Mouse (Mus musculus): ENCODE results near the gene Tspan17. TPM values are rescaled to one million over a fixed set of nuclear protein-coding genes. Genes with fewer than 3 reads are reported as not detected.

The Tspan17 gene
- polyA plus RNA-seq, 1 experiment from 2014 or later, result 74.1 TPM

GRCm38 (mm10) chr13:54818399-54819254, 29.4 kb downstream of the Tspan17 start:
- Histone ChIP-seq H3K27me3 (ENCODE audit: control insufficient read depth, insufficient read depth, low read length) (no peaks in the 10 kb centered on the region), H3K4me2 (replicated peaks) (peak overlapping the region; percentile 28), H3K36me3 (replicated peaks; ENCODE audit: control insufficient read depth, insufficient read depth) (no peaks in the 10 kb centered on the region), H3K4me1 (replicated peaks; ENCODE audit: control insufficient read depth, insufficient read depth, low read length) (peaks cover 7% of the 10 kb centered on the region; the same call in 1 of the 2 replicates), H3K9ac (peak overlapping the region; percentile 39; the same call in 1 of the 2 replicates), H3K9me3 (ENCODE audit: control insufficient read depth, low read length) (no peaks in the 10 kb centered on the region), H3K4me3 (replicated peaks; ENCODE audit: low read length) (no peak overlapping the region), H3K27ac (peak overlapping the region; percentile 81)
- DNase-seq (ENCODE audit: low spot score) (no peak), ATAC-seq (ENCODE audit: low FRiP score) (peak; percentile 67; the same call in 1 of the 2 replicates)
- 10% methylated on average over 17 of the region's 17 CpGs for WGBS

DNA sequence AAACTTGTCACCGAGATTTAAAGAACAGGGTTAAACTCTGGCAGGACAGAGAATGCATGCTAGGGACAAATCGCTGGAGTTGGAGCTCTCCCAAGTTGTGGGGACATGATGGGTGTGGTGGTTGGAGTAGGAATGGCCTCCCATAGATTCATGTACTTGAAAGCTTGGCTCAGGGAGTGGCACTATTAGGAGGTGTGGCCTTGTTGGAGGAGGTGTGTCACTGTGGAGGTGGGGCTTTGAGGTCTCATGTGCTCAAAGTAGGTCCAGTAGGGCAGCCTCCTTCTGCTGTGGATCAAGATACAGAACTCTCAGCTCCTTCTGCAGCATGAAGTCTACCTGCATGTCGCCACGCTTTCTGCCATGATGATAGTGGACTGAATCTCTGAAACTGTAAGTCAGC, 31.9 kb downstream of the Tspan17 start:
- Histone ChIP-seq H3K4me3 (replicated peaks; ENCODE audit: low read length) (no peak overlapping the region), H3K4me2 (replicated peaks) (no peak overlapping the region), H3K4me1 (replicated peaks; ENCODE audit: control insufficient read depth, insufficient read depth, low read length) (peaks cover 12% of the 10 kb centered on the region), H3K9ac (no peak overlapping the region), H3K27ac (no peak overlapping the region), H3K9me3 (ENCODE audit: control insufficient read depth, low read length) (no peaks in the 10 kb centered on the region), H3K36me3 (replicated peaks; ENCODE audit: control insufficient read depth, insufficient read depth) (no peaks in the 10 kb centered on the region), H3K27me3 (ENCODE audit: control insufficient read depth, insufficient read depth, low read length) (no peaks in the 10 kb centered on the region)
- 86% methylated on average over 4 of the region's 4 CpGs for WGBS
- ATAC-seq (ENCODE audit: low FRiP score) (no peak), DNase-seq (ENCODE audit: low spot score) (no peak)

GRCm38 (mm10) chr13:54821931-54822330, 32.8 kb downstream of the Tspan17 start:
- 88% methylated on average over 2 of the region's 2 CpGs for WGBS
- Histone ChIP-seq H3K4me1 (replicated peaks; ENCODE audit: control insufficient read depth, insufficient read depth, low read length) (peaks cover 12% of the 10 kb centered on the region), H3K4me2 (replicated peaks) (no peak overlapping the region), H3K9ac (no peak overlapping the region), H3K4me3 (replicated peaks; ENCODE audit: low read length) (no peak overlapping the region), H3K27ac (no peak overlapping the region), H3K27me3 (ENCODE audit: control insufficient read depth, insufficient read depth, low read length) (no peaks in the 10 kb centered on the region), H3K36me3 (replicated peaks; ENCODE audit: control insufficient read depth, insufficient read depth) (no peaks in the 10 kb centered on the region), H3K9me3 (ENCODE audit: control insufficient read depth, low read length) (no peaks in the 10 kb centered on the region)
- DNase-seq (ENCODE audit: low spot score) (no peak), ATAC-seq (ENCODE audit: low FRiP score) (no peak)

DNA sequence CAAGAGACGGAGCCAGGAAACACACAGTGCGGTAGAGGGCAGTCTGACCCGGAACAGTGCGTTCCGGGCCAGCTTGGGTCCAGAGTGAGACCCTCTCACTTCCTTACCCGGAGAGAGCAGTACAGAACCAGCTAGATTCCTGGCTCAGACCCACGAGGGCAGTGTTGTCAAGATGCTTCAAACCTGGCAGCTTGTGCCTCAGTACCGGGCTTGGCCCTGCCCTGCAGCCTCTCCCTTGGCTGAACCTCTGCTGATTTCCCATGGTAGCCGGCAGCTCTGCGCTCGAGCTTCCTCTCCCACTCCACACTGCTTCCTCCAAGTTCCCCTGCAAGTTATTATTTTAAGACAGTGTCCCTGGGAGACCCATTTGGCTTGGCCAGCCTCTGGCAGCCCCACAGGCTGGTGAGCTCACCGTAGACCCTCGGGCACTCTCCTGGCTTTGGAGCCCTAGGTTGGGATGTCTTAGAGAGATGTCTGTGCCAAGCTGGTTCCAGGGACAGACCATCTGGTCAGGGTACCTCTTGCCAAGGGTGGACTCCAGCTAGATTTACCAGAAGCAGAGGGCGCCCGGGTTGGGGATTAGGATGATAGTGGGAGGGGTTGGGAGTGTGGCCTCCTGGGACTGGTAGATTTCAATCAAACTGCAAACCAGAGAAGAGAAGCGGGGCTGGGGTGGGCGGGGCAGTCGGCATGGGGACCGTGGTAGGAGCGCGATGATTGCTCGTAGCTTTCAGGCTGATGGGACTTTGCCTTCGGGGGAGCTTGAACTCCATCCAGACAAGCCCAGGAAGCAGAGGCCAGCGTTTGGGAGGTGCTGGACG, 35.1 kb downstream of the Tspan17 start:
- ATAC-seq (ENCODE audit: low FRiP score), result peak; percentile 70; the same call in 1 of the 2 replicates
- H3K36me3 ChIP-seq (replicated peaks; ENCODE audit: control insufficient read depth, insufficient read depth), result no peaks in the 10 kb centered on the region
- peaks cover 5% of the 10 kb centered on the region for H3K4me1 ChIP-seq (replicated peaks; ENCODE audit: control insufficient read depth, insufficient read depth, low read length)
- no peaks in the 10 kb centered on the region for H3K9me3 ChIP-seq (ENCODE audit: control insufficient read depth, low read length)
- peak; percentile 49 for DNase-seq (ENCODE audit: low spot score)
- H3K27me3 ChIP-seq (ENCODE audit: control insufficient read depth, insufficient read depth, low read length), result no peaks in the 10 kb centered on the region
- H3K9ac ChIP-seq, result no peak overlapping the region
- H3K4me3 ChIP-seq (replicated peaks; ENCODE audit: low read length), result no peak overlapping the region
- H3K4me2 ChIP-seq (replicated peaks), result peak overlapping the region; percentile 27
- WGBS, result 12% methylated on average over 25 of the region's 25 CpGs
- no peak overlapping the region for H3K27ac ChIP-seq

DNA sequence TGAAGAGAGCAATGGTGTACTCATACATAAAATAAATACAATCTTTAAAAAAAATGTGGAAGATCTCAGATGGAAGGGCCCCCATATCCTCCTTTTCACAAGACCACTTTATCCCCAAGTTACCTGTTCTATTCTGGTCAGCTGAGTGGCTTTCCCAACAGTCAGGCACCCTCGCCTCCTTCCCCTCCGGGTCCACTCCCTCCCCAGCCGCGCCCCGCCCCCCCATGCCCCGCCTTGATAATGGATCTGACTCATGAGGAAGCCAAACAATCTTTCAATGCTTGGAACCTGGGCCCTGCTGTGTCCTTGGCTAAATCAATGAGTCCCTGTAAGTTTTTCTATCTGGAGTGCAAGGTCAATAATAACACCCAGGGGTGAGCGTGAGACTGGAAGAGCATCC, 38.8 kb downstream of the Tspan17 start:
- Histone ChIP-seq H3K36me3 (replicated peaks; ENCODE audit: control insufficient read depth, insufficient read depth) (no peaks in the 10 kb centered on the region), H3K27me3 (ENCODE audit: control insufficient read depth, insufficient read depth, low read length) (no peaks in the 10 kb centered on the region), H3K9me3 (ENCODE audit: control insufficient read depth, low read length) (no peaks in the 10 kb centered on the region), H3K9ac (no peak overlapping the region), H3K4me3 (replicated peaks; ENCODE audit: low read length) (no peak overlapping the region), H3K4me1 (replicated peaks; ENCODE audit: control insufficient read depth, insufficient read depth, low read length) (peaks cover 5% of the 10 kb centered on the region), H3K4me2 (replicated peaks) (no peak overlapping the region), H3K27ac (no peak overlapping the region)
- WGBS, result 59% methylated on average over 7 of the region's 7 CpGs
- no peak for DNase-seq (ENCODE audit: low spot score)
- ATAC-seq (ENCODE audit: low FRiP score), result no peak

DNA sequence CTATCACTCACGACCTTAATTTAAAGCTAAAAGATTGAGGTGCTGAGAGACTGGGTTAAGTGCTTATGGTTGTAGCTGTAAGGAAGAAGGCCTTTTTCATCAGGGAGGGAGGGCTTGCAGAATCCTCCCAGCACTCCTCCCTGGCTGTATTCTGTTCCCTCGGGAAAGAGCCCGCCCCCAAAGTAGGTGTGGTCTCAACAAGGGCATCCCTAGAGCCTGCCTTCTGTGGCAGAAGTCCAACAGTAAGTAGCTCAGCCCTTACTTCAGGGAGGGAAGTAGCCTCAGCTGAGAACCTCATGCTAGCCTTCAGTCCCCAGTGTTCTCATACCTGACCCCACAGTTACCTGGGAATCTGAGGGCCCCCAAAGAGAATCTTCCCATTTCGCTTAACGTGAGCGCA, 39.3 kb downstream of the Tspan17 start:
- no peak overlapping the region for H3K4me3 ChIP-seq (replicated peaks; ENCODE audit: low read length)
- H3K9me3 ChIP-seq (ENCODE audit: control insufficient read depth, low read length), result no peaks in the 10 kb centered on the region
- ATAC-seq (ENCODE audit: low FRiP score), result no peak
- H3K4me2 ChIP-seq (replicated peaks), result no peak overlapping the region
- no peak for DNase-seq (ENCODE audit: low spot score)
- H3K36me3 ChIP-seq (replicated peaks; ENCODE audit: control insufficient read depth, insufficient read depth), result no peaks in the 10 kb centered on the region
- no peak overlapping the region for H3K9ac ChIP-seq
- 60% methylated on average over 6 of the region's 6 CpGs for WGBS
- H3K27ac ChIP-seq, result no peak overlapping the region
- no peaks in the 10 kb centered on the region for H3K27me3 ChIP-seq (ENCODE audit: control insufficient read depth, insufficient read depth, low read length)
- peaks cover 5% of the 10 kb centered on the region for H3K4me1 ChIP-seq (replicated peaks; ENCODE audit: control insufficient read depth, insufficient read depth, low read length)

DNA sequence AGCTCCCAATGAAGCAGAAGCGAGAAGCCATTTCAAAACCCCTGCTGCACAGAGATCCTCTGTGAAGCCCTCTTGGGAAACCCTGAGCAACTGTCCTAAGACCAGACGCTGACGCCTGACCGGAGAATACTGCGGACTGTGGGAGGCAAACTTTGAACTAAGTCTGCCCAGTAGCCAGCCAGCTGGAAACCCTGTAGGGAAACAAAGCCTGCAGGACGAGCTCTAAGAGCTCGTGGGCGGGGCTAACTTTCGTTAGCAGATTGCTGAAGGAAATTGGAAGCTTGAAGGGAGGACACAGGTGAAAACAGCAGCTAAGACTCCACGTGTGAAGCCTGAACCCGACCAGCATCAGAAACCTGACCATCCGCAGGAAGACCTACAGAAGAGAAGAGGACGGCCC, 40.3 kb downstream of the Tspan17 start:
- no peak overlapping the region for H3K9ac ChIP-seq
- no peak overlapping the region for H3K4me3 ChIP-seq (replicated peaks; ENCODE audit: low read length)
- H3K9me3 ChIP-seq (ENCODE audit: control insufficient read depth, low read length), result no peaks in the 10 kb centered on the region
- DNase-seq (ENCODE audit: low spot score) (no peak), ATAC-seq (ENCODE audit: low FRiP score) (no peak)
- no peak overlapping the region for H3K27ac ChIP-seq
- H3K4me1 ChIP-seq (replicated peaks; ENCODE audit: control insufficient read depth, insufficient read depth, low read length), result peaks cover 5% of the 10 kb centered on the region
- H3K4me2 ChIP-seq (replicated peaks), result peak overlapping the region; percentile 21; the same call in 1 of the 2 replicates
- WGBS, result 5% methylated on average over 13 of the region's 13 CpGs
- H3K27me3 ChIP-seq (ENCODE audit: control insufficient read depth, insufficient read depth, low read length), result no peaks in the 10 kb centered on the region
- H3K36me3 ChIP-seq (replicated peaks; ENCODE audit: control insufficient read depth, insufficient read depth), result no peaks in the 10 kb centered on the region

DNA sequence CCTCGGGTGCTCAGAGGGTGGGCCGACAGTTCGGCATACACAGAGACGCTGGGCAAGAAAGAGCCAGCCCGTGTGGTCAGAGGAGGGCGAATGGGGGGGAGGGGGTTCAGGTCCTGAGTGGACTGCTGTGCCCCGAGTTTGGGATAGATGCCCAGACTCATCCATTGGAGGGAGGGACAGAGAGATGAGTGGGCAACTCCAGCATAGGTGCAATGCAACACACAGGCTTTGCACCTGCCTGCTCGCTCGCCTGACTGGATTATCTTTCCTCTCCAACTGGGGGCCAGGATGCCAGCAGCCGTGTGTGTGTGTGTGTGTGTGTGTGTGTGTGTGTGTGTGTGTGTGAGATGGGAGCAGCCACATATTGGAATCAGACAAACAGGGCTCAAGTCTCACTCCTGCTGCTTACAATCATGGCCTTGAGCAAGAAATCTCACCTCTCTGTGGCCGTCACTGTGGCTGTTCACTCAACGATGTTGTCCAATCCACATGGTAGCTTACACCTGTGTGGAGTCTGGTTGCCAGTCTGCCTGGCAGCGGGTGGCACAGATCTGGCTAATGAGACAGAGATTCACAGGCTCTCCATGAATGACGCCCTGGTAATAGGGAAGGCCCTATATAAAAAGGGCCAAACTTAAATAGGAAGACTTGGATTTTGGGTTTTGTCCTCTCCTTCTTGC, 47.3 kb downstream of the Tspan17 start:
- no peaks in the 10 kb centered on the region for H3K27me3 ChIP-seq (ENCODE audit: control insufficient read depth, insufficient read depth, low read length)
- peaks cover 20% of the 10 kb centered on the region for H3K4me1 ChIP-seq (replicated peaks; ENCODE audit: control insufficient read depth, insufficient read depth, low read length)
- no peak for DNase-seq (ENCODE audit: low spot score)
- no peak overlapping the region for H3K9ac ChIP-seq
- no peak for ATAC-seq (ENCODE audit: low FRiP score)
- WGBS, result 68% methylated on average over 14 of the region's 14 CpGs
- no peak overlapping the region for H3K4me2 ChIP-seq (replicated peaks)
- H3K9me3 ChIP-seq (ENCODE audit: control insufficient read depth, low read length), result no peaks in the 10 kb centered on the region
- H3K4me3 ChIP-seq (replicated peaks; ENCODE audit: low read length), result no peak overlapping the region
- no peaks in the 10 kb centered on the region for H3K36me3 ChIP-seq (replicated peaks; ENCODE audit: control insufficient read depth, insufficient read depth)
- no peak overlapping the region for H3K27ac ChIP-seq

DNA sequence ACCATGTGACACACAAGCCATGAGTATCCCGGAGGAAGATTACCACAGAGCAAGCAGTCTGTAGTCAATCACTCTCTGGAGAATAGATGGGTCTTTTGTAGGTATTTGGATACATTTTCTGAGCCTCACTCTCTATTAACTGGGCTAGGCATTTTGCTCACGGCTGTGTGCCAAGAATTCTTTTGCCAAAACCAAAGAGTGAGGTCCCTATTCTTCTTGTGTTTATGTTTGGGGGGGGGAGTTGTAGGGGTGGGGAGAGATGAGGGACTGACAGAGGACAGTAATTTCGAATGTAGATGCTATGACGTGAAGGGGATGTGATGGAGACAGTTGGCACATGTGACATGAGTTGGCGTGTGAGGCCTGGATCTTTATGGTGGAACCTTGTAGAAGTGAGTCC, 47.9 kb downstream of the Tspan17 start:
- Histone ChIP-seq H3K9me3 (ENCODE audit: control insufficient read depth, low read length) (no peaks in the 10 kb centered on the region), H3K4me2 (replicated peaks) (no peak overlapping the region), H3K36me3 (replicated peaks; ENCODE audit: control insufficient read depth, insufficient read depth) (no peaks in the 10 kb centered on the region), H3K9ac (no peak overlapping the region), H3K4me1 (replicated peaks; ENCODE audit: control insufficient read depth, insufficient read depth, low read length) (peaks cover 20% of the 10 kb centered on the region), H3K27me3 (ENCODE audit: control insufficient read depth, insufficient read depth, low read length) (no peaks in the 10 kb centered on the region), H3K4me3 (replicated peaks; ENCODE audit: low read length) (no peak overlapping the region), H3K27ac (no peak overlapping the region)
- 64% methylated on average over 5 of the region's 5 CpGs for WGBS
- ATAC-seq (ENCODE audit: low FRiP score), result no peak
- DNase-seq (ENCODE audit: low spot score), result no peak
